Mouse (Mus musculus) midbrain, embryonic 13.5 days (tissue): ENCODE data around the gene Rabggta. TPM values are rescaled to one million over a fixed set of nuclear protein-coding genes. Genes with fewer than 3 reads are reported as not detected.

Experiments used
- ATAC-seq: fragments of 200-750 bp; cut with Nextera tagmentation; 2 replicates; pipeline ENCODE4 v1.8.0; 2017; ENCODE audit warnings: mild to moderate bottlenecking, moderate TSS enrichment, moderate library complexity
- H3K27ac ChIP-seq: fragments of 300-500 bp; sonication (generic); 2 replicates; pipeline ENCODE4 v1.5.1; 2015; ENCODE audit warnings: inconsistent platforms, mild to moderate bottlenecking, moderate library complexity
- H3K27me3 ChIP-seq: fragments of 300-500 bp; sonication (generic); 2 replicates; pipeline ENCODE4 v1.6.1; 2015; ENCODE audit warnings: mild to moderate bottlenecking, inconsistent platforms
- H3K36me3 ChIP-seq: fragments of 300-500 bp; sonication (generic); 2 replicates; pipeline ENCODE4 v1.6.1; 2015; ENCODE audit warnings: mild to moderate bottlenecking, inconsistent platforms
- H3K4me1 ChIP-seq: fragments of 300-500 bp; sonication (generic); replicated peaks from 2 replicates; pipeline ENCODE4 v1.6.1; 2015; ENCODE audit warnings: inconsistent platforms
- H3K4me2 ChIP-seq: fragments of 300-500 bp; sonication (generic); replicated peaks from 2 replicates; pipeline ENCODE4 v1.6.1; 2015; ENCODE audit warnings: moderate library complexity, mild to moderate bottlenecking, inconsistent platforms
- H3K4me3 ChIP-seq: fragments of 300-500 bp; sonication (generic); replicated peaks from 2 replicates; pipeline ENCODE4 v1.5.1; 2015; ENCODE audit warnings: mild to moderate bottlenecking, inconsistent platforms
- H3K9ac ChIP-seq: fragments of 300-500 bp; sonication (generic); replicated peaks from 2 replicates; pipeline ENCODE4 v1.6.1; 2015; ENCODE audit warnings: mild to moderate bottlenecking, inconsistent platforms
- H3K9me3 ChIP-seq: fragments of 300-500 bp; sonication (generic); 2 replicates; pipeline ENCODE4 v1.6.1; 2016; ENCODE audit warnings: mild to moderate bottlenecking, inconsistent platforms
- WGBS: fragments of 180-500 bp; shearing (Covaris S2); methylation state at CpG from one replicate; pipeline ENCODE4 v1.1.7; 2015; 5-methylcytosine and 5-hydroxymethylcytosine counted together
- polyA plus RNA-seq: library from polyadenylated mRNA; unstranded; fragments of >200 nt; fragmentation: Nextera tagmentation; extraction: Ambion mirVana; gene quantifications from 2 replicates; pipeline ENCODE4 v1.2.1, GENCODE M21; 2015

Gene Rabggta
- polyA plus RNA-seq, 1 experiment from 2014 or later, result 45.0 TPM

- Histone ChIP-seq H3K27me3 (no peaks in the 10 kb centered on the region), H3K9ac (peak overlapping the region; percentile 36), H3K4me3 (peak overlapping the region; percentile 73), H3K4me2 (peak overlapping the region; percentile 95), H3K27ac (no peak overlapping the region), H3K36me3 (peaks cover 34% of the 10 kb centered on the region), H3K4me1 (peaks cover 36% of the 10 kb centered on the region), H3K9me3 (no peaks in the 10 kb centered on the region)
- no peak for ATAC-seq
- WGBS, result 89% methylated on average over 10 of the region's 10 CpGs
Observed at GRCm38 (mm10) chr14:55747051-55747847, 25.2 kb upstream of the Rabggta start.

GRCm38 (mm10) chr14:55745861-55746237, 23.8 kb upstream of the Rabggta start:
- WGBS, result under 1% methylated on average over 31 of the region's 31 CpGs
- no peak overlapping the region for H3K27ac ChIP-seq

GRCm38 (mm10) chr14:55745180-55745860, 23.3 kb upstream of the Rabggta start, which contains the start of the genes Dhrs1 and Nop9:
Gene Dhrs1, minus strand, starts transcription at chr14:55745690.
Gene Nop9, plus strand, starts transcription at chr14:55745693.
- peak within 1 kb of the TSS; percentile 95 for H3K4me2 ChIP-seq
- H3K9me3 ChIP-seq, result no peaks in the 10 kb centered on the region
- WGBS, result 3% methylated on average over 42 of the region's 48 CpGs
- H3K9ac ChIP-seq, result peak within 1 kb of the TSS; percentile 76
- H3K27me3 ChIP-seq, result no peaks in the 10 kb centered on the region
- peak; percentile 80 for ATAC-seq
- H3K4me1 ChIP-seq, result peaks cover 36% of the 10 kb centered on the region
- H3K4me3 ChIP-seq, result peak within 1 kb of the TSS; percentile 73
- H3K36me3 ChIP-seq, result peaks cover 23% of the 10 kb centered on the region
- H3K27ac ChIP-seq, result no peak within 1 kb of the TSS

More at GRCm38 (mm10) chr14:55745861-55746237, 23.8 kb upstream of the Rabggta start:
- no peak for ATAC-seq
- Histone ChIP-seq H3K27me3 (no peaks in the 10 kb centered on the region), H3K4me2 (peak overlapping the region; percentile 95), H3K9ac (peak overlapping the region; percentile 76), H3K4me1 (peaks cover 36% of the 10 kb centered on the region), H3K36me3 (peaks cover 23% of the 10 kb centered on the region), H3K4me3 (peak overlapping the region; percentile 73), H3K9me3 (no peaks in the 10 kb centered on the region)

- Histone ChIP-seq H3K9ac (no peak overlapping the region; the same call in 1 of the 2 replicates), H3K9me3 (no peaks in the 10 kb centered on the region), H3K4me2 (peak overlapping the region; percentile 24), H3K36me3 (peaks cover 27% of the 10 kb centered on the region), H3K4me1 (peaks cover 36% of the 10 kb centered on the region), H3K27ac (no peak overlapping the region), H3K27me3 (no peaks in the 10 kb centered on the region), H3K4me3 (no peak overlapping the region)
- WGBS, result 26% methylated on average over 10 of the region's 10 CpGs
- peak; percentile 74 for ATAC-seq
Observed at GRCm38 (mm10) chr14:55743711-55744110, 21.6 kb upstream of the Rabggta start.

GRCm38 (mm10) chr14:55737086-55737687, 15.1 kb upstream of the Rabggta start:
- no peaks in the 10 kb centered on the region for H3K27me3 ChIP-seq
- 88% methylated on average over 9 of the region's 9 CpGs for WGBS
- no peak overlapping the region for H3K4me3 ChIP-seq
- ATAC-seq, result no peak
- H3K36me3 ChIP-seq, result peaks cover 30% of the 10 kb centered on the region
- H3K27ac ChIP-seq, result no peak overlapping the region
- no peak overlapping the region for H3K4me2 ChIP-seq
- H3K9me3 ChIP-seq, result no peaks in the 10 kb centered on the region
- H3K9ac ChIP-seq, result no peak overlapping the region
- H3K4me1 ChIP-seq, result no peaks in the 10 kb centered on the region

GRCm38 (mm10) chr14:55735758-55736157, 13.7 kb upstream of the Rabggta start:
- ATAC-seq, result no peak
- 83% methylated on average over 4 of the region's 4 CpGs for WGBS
- Histone ChIP-seq H3K9ac (no peak overlapping the region), H3K4me3 (no peak overlapping the region), H3K4me2 (no peak overlapping the region), H3K27ac (no peak overlapping the region), H3K9me3 (no peaks in the 10 kb centered on the region), H3K4me1 (no peaks in the 10 kb centered on the region), H3K27me3 (0 out of 2 replicates have a peak, but pooled peaks cover 3% of the 10 kb centered on the region), H3K36me3 (peaks cover 26% of the 10 kb centered on the region)

- Histone ChIP-seq H3K27ac (no peak overlapping the region), H3K9ac (no peak overlapping the region), H3K4me2 (no peak overlapping the region), H3K4me3 (no peak overlapping the region), H3K4me1 (no peaks in the 10 kb centered on the region), H3K36me3 (peaks cover 22% of the 10 kb centered on the region), H3K9me3 (no peaks in the 10 kb centered on the region), H3K27me3 (0 out of 2 replicates have a peak, but pooled peaks cover 3% of the 10 kb centered on the region)
- 76% methylated on average over 3 of the region's 3 CpGs for WGBS
- ATAC-seq, result no peak
Observed at GRCm38 (mm10) chr14:55735334-55735733, 13.3 kb upstream of the Rabggta start.

GRCm38 (mm10) chr14:55734869-55735268, 12.8 kb upstream of the Rabggta start:
- Histone ChIP-seq H3K27ac (no peak overlapping the region), H3K4me2 (no peak overlapping the region), H3K9ac (no peak overlapping the region), H3K36me3 (peaks cover 17% of the 10 kb centered on the region), H3K4me1 (no peaks in the 10 kb centered on the region), H3K9me3 (no peaks in the 10 kb centered on the region), H3K27me3 (0 out of 2 replicates have a peak, but pooled peaks cover 3% of the 10 kb centered on the region), H3K4me3 (no peak overlapping the region)
- WGBS, result 74% methylated on average over 7 of the region's 7 CpGs
- ATAC-seq, result no peak

GRCm38 (mm10) chr14:55733889-55734288, 11.8 kb upstream of the Rabggta start:
- Histone ChIP-seq H3K4me1 (no peaks in the 10 kb centered on the region), H3K36me3 (peaks cover 7% of the 10 kb centered on the region), H3K9me3 (no peaks in the 10 kb centered on the region), H3K27ac (no peak overlapping the region), H3K4me2 (no peak overlapping the region), H3K27me3 (0 out of 2 replicates have a peak, but pooled peaks cover 3% of the 10 kb centered on the region), H3K4me3 (no peak overlapping the region), H3K9ac (no peak overlapping the region)
- ATAC-seq, result no peak
- 80% methylated on average over 10 of the region's 10 CpGs for WGBS

- no peak overlapping the region for H3K9ac ChIP-seq
- H3K27ac ChIP-seq, result no peak overlapping the region
- H3K9me3 ChIP-seq, result no peaks in the 10 kb centered on the region
- no peaks in the 10 kb centered on the region for H3K36me3 ChIP-seq
- H3K4me3 ChIP-seq, result no peak overlapping the region
- no peak for ATAC-seq
- 81% methylated on average over 7 of the region's 7 CpGs for WGBS
- H3K27me3 ChIP-seq, result 0 out of 2 replicates have a peak, but pooled peaks cover 3% of the 10 kb centered on the region
- H3K4me2 ChIP-seq, result no peak overlapping the region
- H3K4me1 ChIP-seq, result no peaks in the 10 kb centered on the region
Observed at GRCm38 (mm10) chr14:55730531-55731032, 8.5 kb upstream of the Rabggta start.

- H3K4me3 ChIP-seq, result no peak overlapping the region
- no peak overlapping the region for H3K4me2 ChIP-seq
- H3K9ac ChIP-seq, result no peak overlapping the region
- no peak overlapping the region for H3K27ac ChIP-seq
- no peaks in the 10 kb centered on the region for H3K9me3 ChIP-seq
- no peaks in the 10 kb centered on the region for H3K36me3 ChIP-seq
- H3K27me3 ChIP-seq, result 0 out of 2 replicates have a peak, but pooled peaks cover 3% of the 10 kb centered on the region
- no peak for ATAC-seq
- 73% methylated on average over 7 of the region's 7 CpGs for WGBS
- no peaks in the 10 kb centered on the region for H3K4me1 ChIP-seq
Observed at GRCm38 (mm10) chr14:55730116-55730515, 8.1 kb upstream of the Rabggta start.
